Mouse (Mus musculus) gastrocnemius, postnatal 4 days (tissue): ENCODE measurements around the gene Gm4763. TPM values are rescaled to one million over a fixed set of nuclear protein-coding genes. Genes with fewer than 3 reads are reported as not detected.
"Not testable (repeated sequence)": the region's sequence is repeated elsewhere in the genome, so short reads cannot be mapped to it uniquely, and the experiment has no call there.

Source experiments
- DNase-seq, 2 experiments: peaks; one replicate each; pipeline ENCODE4 v3.0.0; 2021 to 2022; ENCODE audit warnings: low spot score in 2 of 2, mixed read lengths in 2 of 2
- long read RNA-seq, 2 experiments: library from polyadenylated mRNA; stranded (forward); transcript quantifications; one replicate each; pipeline ENCODE4 v2.0.0; 2021
- total RNA-seq, 2 experiments: library from RNA; stranded (reverse); gene quantifications; 2 replicates each; pipeline ENCODE4 v1.2.3; 2021

Gene Gm4763
- not detected for total RNA-seq
- long read RNA-seq, experiment 1: 0 reads
- long read RNA-seq, experiment 2: 0 reads

- not testable (repeated sequence) for DNase-seq
Measured at GRCm38 (mm10) chr7:24726808-24727207, at the start of gene Gm4763. Gm4763 (minus strand) TSS chr7:24726908.

- DNase-seq: no peak
Measured at GRCm38 (mm10) chr7:24776145-24776544, 49.4 kb upstream of the Gm4763 start.

- DNase-seq: no peak
Measured at GRCm38 (mm10) chr7:24773942-24774535, 47.3 kb upstream of the Gm4763 start.

- no peak for DNase-seq
Measured at GRCm38 (mm10) chr7:24771361-24771760, 44.7 kb upstream of the Gm4763 start.

DNA sequence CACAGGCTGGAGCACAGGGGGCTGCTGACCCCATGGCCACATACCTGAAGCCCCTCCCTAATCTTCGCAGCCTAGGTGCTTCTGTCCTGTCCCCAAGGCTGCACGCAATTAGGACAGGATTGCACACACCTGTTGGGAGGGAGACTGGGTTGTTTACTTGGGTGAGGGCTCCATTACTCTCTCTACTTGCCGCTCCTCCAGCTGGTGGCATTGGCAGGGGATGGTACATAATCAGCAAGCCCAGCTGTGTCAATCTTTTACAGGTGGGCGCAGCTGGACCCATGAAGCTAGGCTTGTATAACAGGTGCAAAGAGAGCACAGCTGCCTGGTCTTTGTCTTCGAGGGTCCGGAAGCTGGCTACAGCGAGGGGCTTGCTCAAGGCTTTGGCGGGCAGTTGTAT is 35.9 kb upstream of the Gm4763 start:
- DNase-seq: no peak

DNA sequence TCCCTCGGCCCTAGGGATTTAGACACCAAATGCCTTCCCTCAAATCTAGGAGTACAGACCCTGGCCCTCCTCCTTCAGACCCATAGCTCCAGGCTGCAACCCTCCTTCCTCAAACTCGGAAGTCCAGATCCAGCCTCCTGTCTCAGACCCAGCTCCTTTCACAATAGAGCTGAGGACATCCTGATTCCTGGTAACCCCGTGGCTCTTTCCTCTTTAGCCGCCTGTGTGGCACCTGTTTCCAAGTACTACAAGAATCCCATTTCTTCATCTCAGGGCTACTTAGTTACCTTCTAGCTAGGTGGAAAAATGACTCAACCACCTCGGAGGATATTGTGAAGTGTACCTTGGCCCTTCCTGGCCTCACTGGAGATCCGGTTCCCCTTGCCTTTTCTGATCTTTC is 34.5 kb upstream of the Gm4763 start:
- DNase-seq: no peak

- DNase-seq: no peak
Measured at GRCm38 (mm10) chr7:24760211-24760610, 33.5 kb upstream of the Gm4763 start, which contains the start of gene Cd177. Cd177 (minus strand) TSS chr7:24760311.

GRCm38 (mm10) chr7:24758520-24758919 is 31.8 kb upstream of the Gm4763 start:
- no peak for DNase-seq

DNA sequence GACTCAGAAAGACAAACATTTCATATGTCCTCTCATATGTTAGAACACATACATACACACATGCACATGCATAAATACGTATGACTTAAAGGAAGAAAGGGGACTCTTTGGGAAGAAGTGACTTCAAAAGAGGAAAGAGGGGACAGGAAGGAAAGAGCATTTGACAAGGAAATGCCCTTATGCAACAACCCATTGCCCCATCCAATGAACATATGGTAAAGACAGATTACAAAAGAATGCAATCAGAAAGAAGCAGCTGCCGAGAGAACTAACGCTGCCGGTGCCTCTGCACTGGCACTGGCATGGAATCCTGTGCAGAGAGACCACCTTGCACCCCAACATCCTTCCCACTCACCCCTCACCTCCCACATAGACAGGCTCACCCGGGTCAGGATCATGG is 26.8 kb upstream of the Gm4763 start:
- no peak for DNase-seq

- no peak for DNase-seq
Measured at GRCm38 (mm10) chr7:24751610-24752009, 24.9 kb upstream of the Gm4763 start.

GRCm38 (mm10) chr7:24750695-24751094 is 24.0 kb upstream of the Gm4763 start:
- no peak for DNase-seq

DNA sequence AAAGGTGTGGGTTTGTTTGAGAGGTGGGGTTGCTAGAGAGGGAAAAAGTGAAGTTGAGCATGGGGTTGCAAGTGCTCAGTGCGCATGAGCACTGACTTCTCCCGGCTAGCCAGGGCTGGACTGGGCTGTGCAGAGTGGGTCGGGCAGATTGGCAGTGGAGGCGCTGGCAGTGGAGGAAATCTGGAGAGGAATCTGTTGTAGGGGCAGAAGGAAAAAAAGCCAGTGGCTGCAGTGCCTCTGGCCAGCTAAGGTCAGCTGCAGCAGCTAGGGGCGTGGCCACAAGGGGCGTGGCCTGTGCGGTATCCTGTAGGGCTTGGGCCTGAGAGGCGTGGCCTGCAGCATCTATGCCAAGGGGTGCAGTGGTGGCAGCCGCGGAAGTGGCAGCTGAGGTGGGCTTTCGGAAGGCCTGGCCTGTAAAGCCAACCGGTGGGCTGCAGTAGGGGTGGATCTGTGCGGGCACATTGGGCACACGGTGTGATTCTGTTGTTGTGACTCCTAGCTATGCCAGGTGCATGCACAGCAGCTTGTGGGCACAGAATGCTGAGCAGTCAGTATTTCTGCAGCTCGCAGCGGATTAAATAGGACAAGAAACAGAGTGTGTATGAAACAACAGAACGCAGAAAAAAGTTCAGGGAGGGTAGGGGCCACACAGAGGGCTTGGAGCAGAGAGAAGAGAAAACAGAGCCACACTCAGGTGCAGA is 9.4 kb upstream of the Gm4763 start:
- DNase-seq: peak in 1 of 2 experiments; percentile 18

- DNase-seq: no peak
Measured at GRCm38 (mm10) chr7:24715039-24715438, 11.7 kb downstream of the Gm4763 start.

GRCm38 (mm10) chr7:24708832-24709292 is 17.8 kb downstream of the Gm4763 start, which contains the start of gene BC049730:
BC049730 (plus strand) TSS chr7:24709242.
- no peak for DNase-seq

- not testable (repeated sequence) for DNase-seq
Measured at GRCm38 (mm10) chr7:24702841-24703240, 23.9 kb downstream of the Gm4763 start.

DNA sequence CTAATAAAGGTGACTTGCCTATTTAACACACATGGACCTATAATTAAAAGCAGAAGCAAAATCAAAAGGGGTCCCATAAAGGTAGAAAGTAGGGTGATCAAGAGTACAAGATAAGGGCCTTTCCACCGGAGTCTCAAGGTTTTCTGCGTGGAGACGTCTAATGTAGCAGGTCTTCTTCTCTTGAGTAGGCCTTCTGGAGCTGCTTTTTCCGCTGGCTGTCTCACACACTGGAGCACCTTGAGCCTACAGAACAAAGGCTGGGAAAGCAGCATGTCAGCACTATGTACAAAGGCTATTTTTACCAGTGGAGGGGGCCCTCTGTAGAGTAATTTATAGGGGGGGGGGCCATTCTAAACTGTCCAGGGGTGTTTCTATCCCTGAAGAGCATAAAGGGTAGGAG is 28.8 kb downstream of the Gm4763 start:
- not testable (repeated sequence) for DNase-seq

- DNase-seq: not testable (repeated sequence)
Measured at GRCm38 (mm10) chr7:24692693-24693092, 34.0 kb downstream of the Gm4763 start.

DNA sequence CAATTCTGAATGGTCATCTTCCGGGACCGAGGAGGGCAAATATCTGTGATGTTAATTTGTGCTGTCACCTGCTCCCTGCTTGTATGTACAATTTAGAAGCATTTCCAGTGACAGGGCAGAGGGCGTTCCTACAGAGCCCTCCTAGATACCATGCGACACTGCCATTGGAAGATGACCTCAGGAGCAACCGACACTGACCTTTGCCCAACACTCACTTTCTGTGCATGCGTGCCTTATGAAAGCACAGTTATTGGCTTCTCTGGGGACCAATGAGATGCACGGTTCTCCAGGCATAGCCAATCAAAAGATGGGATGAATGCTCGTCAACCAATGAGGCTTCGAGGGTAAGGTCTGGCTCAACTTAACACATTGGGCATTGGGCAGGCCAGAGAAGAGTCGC is 39.2 kb downstream of the Gm4763 start:
- DNase-seq: not testable (repeated sequence)

- not testable (repeated sequence) for DNase-seq
Measured at GRCm38 (mm10) chr7:24684121-24684520, 42.6 kb downstream of the Gm4763 start.

DNA sequence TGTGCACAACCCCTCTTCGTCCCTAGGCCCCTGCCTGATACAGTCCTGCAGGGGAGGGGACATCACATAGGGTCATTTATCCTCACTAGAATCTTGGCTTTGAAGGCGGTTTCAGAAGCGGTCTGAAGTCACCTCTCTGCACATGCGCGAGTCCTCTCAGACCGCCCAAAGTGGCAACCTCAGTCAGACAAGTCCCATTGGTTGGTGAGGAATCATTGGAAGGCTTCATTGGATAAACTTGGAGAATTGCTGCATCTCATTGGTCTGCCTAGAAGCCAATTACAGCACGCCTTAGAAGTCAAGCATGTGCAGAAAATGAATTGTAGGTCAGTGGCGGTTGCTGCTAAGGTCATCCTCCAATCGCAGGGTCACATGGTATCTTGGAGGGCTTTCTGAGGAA is 50.1 kb downstream of the Gm4763 start, which contains the start of gene Tex101:
Gene Tex101, minus strand, starts transcription at position 101 of the 400 bp plus-strand sequence.
- DNase-seq: no peak

GRCm38 (mm10) chr7:24671944-24672439 is 54.7 kb downstream of the Gm4763 start:
- no peak for DNase-seq
